Mouse (Mus musculus): ENCODE results near the gene Olfr944.

Gene Olfr944

DNA sequence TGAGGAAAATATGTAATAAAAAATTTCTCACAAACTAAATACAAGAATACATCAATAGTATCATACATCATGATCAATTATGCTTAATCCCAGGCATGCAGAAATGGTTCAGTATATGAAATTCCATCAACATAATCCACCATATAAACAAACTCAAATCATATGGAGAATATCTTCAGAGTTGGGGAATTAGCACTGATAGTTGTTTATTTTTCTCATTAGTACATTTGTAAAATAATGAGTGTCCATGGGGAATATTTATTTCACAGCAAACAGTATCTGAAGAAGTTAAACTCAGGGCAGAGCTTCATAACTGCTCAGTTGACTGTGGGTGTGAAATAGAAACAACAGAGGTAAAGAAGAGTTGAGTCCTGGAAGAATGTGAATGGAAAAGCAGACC is at the start of gene Olfr944:
TSS of gene Olfr944 (plus strand) at position 301 of the 400 bp plus-strand sequence.
- no peak for DNase-seq

DNA sequence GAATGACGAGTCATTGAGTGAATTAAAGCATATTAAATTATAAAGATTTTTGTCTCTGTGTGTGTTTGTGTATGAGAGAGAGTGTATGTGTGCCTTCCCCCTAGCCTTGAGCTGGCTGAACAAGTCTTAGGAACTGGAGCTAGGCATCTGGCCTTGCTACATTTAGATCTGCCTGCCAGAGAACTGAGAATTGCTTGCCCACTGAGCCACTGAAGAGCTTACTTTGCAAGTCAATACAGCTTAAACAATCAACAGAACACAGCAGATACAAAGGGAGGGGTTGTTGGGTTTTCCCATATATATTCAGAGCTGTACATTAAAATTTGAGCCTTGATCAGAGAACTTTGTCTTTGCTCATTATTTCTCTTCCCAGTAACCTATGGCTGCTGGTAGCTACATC is 49.3 kb upstream of the Olfr944 start:
- DNase-seq, result no peak

DNA sequence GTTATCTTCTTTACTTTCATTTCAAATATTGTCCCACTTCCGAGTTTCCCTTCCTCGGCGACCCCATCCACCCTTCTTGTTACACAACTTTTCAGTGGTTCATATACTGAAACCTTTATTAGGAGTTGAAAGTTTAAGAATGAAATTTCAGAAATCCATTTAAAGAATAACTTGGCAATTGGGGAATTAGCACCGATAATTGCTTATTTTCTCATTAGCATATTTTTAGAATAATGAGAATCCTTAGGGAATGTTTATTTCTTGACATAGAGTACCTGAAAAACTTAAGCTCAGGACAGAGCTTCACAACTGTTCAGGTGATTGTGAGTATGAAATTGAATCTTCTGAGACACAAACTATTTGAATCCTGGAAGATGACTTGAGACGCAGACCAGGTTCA is 35.7 kb upstream of the Olfr944 start, which contains the start of gene Olfr943:
TSS of gene Olfr943 (plus strand) at position 301 of the 400 bp plus-strand sequence.
- DNase-seq, result no peak

DNA sequence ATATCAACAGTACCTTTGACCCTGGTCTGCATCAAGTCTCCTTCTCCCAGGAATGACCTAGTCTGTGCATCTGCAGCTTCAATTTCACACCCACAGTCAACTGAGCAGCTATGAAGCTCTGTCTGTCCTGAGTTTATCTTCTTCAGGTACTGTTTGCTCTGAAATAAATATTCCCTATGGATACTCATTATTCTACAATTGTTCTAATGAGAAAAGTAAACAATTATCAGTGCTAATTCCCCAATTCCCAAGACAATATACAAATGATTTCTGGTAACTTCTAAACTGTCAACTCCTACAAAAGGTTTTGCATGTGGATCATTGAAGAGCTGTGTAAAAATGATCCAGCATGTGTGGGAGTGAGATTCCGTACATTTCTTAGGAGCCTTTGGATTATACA is 48.2 kb downstream of the Olfr944 start, which contains the start of gene Olfr1537:
TSS of gene Olfr1537 (minus strand) at position 101 of the 400 bp plus-strand sequence.
- no peak for DNase-seq

All from lung, postnatal 36 days (tissue).